Mouse (Mus musculus) brain, embryonic 14.5 days (tissue): ENCODE measurements around the gene Serpina1b.
"Not testable (repeated sequence)": the region's sequence is repeated elsewhere in the genome, so short reads cannot be mapped to it uniquely, and the experiment has no call there.

ENCODE experiments used
- CTCF ChIP-seq: fragments of 200-500 bp; IDR thresholded peaks from 2 replicates; pipeline ENCODE4 v1.5.1; 2012; ENCODE audit warnings: inconsistent platforms, mild to moderate bottlenecking, moderate library complexity, borderline replicate concordance; ENCODE audit not compliant: insufficient read depth, insufficient read length; ENCODE audit errors: extremely low read depth
- POLR2A ChIP-seq: fragments of 200-500 bp; IDR thresholded peaks from 2 replicates; pipeline ENCODE4 v1.6.1; 2012; ENCODE audit warnings: mild to moderate bottlenecking, inconsistent platforms, borderline replicate concordance; ENCODE audit not compliant: poor library complexity, insufficient read depth, insufficient read length, severe bottlenecking; ENCODE audit errors: extremely low read depth

DNA sequence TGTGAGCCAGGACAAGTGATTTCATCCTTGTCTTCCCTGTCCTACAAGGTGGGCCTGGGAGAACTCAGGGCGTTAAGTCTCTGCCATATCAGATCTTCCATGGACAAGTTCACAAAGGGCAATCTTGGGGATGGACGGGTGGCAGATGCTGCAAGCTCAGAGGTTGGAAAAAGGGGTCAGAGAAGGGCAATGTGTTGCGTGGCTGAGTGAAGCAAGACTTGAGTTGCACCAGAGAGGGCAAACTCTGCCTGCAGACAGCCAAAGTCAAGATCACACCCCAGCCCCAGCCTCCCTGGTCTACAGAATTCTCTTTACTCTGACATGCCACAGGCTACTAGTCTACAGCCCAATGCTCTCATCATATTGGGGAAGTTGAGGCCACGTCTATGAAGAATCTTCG, 6.3 kb downstream of the Serpina1b start:
- not testable (repeated sequence) for TF ChIP-seq CTCF, POLR2A
